Mouse (Mus musculus): ENCODE results near the gene Ubl7. TPM values are rescaled to one million over a fixed set of nuclear protein-coding genes. Genes with fewer than 3 reads are reported as not detected.
A peak's percentile ranks its signal among the peaks of the same experiment; 100 is the strongest.

Ubl7 gene
- total and polyA plus RNA-seq, 2 experiments from 2014 or later, result 116 to 152 TPM

DNA sequence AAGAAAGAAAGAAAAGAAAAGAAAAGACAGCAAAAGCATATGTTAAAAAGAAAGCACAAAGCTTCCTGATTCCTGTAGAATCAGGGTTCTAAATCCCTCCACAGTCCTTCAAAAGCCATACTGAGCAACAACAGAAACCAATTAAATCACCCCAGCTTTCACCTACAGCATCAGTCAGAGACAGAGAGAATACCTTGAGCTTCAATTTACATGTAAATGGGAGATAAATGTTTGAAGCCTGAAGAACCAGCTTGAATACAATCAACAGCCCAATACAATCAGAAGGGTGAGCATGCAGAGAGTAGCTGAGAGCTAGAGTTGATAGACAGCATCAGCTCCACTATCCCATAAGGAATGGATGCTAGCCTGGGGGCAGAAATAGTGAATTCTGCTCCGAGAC, 27.4 kb upstream of the Ubl7 start:
- no peak overlapping the region for H3K9ac ChIP-seq (replicated peaks; ENCODE audit: low read length)
- H3K36me3 ChIP-seq (ENCODE audit: insufficient read depth, low read length), result no peaks in the 10 kb centered on the region
- no peaks in the 10 kb centered on the region for H3K4me1 ChIP-seq (ENCODE audit: insufficient read depth, low read length)
- TF ChIP-seq CTCF (IDR thresholded peaks at IDR 0.05; ENCODE audit: low read depth), result no peak
- H3K27ac ChIP-seq, result no peak overlapping the region
- no peaks in the 10 kb centered on the region for H3K27me3 ChIP-seq (ENCODE audit: insufficient read depth, low read length)
- H3K9me3 ChIP-seq (ENCODE audit: low read length), result no peaks in the 10 kb centered on the region
- H3K4me3 ChIP-seq (ENCODE audit: low read length), result no peak overlapping the region
- DNase-seq (ENCODE audit: low spot score) (no peak), ATAC-seq (no peak)
- 63% methylated on average over 1 of the region's 1 CpGs for WGBS
- H3K4me2 ChIP-seq (ENCODE audit: low read depth, low read length), result no peak overlapping the region

DNA sequence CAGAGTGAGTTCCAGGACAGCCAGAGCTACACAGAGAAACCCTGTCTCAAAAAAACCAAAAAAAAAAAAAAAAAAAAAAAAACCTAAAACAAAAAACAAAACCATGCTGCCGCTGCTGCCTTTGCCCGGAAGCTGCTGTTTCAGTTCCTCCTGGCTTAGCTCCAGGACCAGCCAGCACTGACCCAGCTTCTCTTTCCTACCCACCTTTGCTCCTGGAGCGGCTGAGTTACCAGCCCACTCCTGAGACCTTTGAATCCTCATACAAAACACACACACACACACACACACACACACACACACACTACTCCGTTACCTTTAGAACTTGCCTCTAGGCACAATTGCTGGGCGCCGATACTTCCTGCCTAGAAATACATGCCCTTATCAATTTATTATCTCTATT, 22.7 kb upstream of the Ubl7 start:
- WGBS, result 72% methylated on average over 6 of the region's 6 CpGs
- no peaks in the 10 kb centered on the region for H3K4me1 ChIP-seq (ENCODE audit: insufficient read depth, low read length)
- H3K4me3 ChIP-seq (ENCODE audit: low read length), result no peak overlapping the region

DNA sequence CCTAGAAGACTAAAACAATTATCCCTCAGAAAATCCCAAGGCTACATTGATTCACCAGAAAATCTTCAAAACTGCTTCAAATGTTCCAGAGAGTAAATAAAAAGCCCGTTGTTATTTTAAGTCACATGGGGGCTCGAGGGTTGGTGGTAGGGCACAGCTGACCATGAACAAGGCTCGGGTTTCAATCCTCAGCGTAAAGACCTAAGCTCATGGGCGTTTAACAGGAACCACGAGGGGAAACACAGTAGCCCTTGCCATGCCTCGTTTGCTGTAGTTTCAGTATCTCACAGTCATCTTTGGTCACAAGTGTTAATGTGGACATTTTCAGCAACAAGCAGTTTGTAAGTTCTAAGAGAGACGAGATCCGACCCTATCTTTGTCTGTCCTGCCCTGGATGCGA, 10.3 kb upstream of the Ubl7 start:
- no peak overlapping the region; the same call in 1 of the 2 replicates for H3K27ac ChIP-seq

More for the DNA sequence above, 22.7 kb upstream of the Ubl7 start:
- ATAC-seq (no peak), DNase-seq (ENCODE audit: low spot score) (no peak)
- Histone ChIP-seq H3K9me3 (ENCODE audit: low read length) (no peaks in the 10 kb centered on the region), H3K27me3 (ENCODE audit: insufficient read depth, low read length) (no peaks in the 10 kb centered on the region), H3K9ac (replicated peaks; ENCODE audit: low read length) (no peak overlapping the region), H3K36me3 (ENCODE audit: insufficient read depth, low read length) (no peaks in the 10 kb centered on the region), H3K27ac (no peak overlapping the region), H3K4me2 (ENCODE audit: low read depth, low read length) (no peak overlapping the region)
- no peak for TF ChIP-seq CTCF (IDR thresholded peaks at IDR 0.05; ENCODE audit: low read depth)

DNA sequence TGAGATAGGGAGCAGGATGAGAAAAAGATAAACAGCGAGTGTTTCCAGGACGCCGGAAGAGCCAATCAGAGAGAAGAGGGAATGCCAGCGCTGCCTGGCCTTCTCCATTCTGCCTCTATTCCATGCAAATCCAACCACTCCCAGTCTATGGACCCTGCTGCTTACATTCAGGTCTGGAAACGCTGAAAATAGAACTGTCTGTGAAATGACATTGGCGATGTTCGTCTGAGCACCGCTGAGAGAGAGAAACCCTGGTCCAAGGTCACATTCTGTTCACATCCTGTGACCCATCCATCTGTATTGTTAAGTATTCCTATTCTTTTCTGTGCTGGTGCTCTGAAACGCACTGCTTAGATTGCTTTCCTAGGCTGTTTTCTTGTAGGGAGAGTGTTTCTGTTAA, 9.6 kb upstream of the Ubl7 start:
- peak; percentile 79 for ATAC-seq

More for the DNA sequence above, 10.3 kb upstream of the Ubl7 start:
- DNase-seq (ENCODE audit: low spot score) (no peak), ATAC-seq (no peak)
- Histone ChIP-seq H3K36me3 (ENCODE audit: insufficient read depth, low read length) (no peaks in the 10 kb centered on the region), H3K4me2 (ENCODE audit: low read depth, low read length) (no peak overlapping the region), H3K27me3 (ENCODE audit: insufficient read depth, low read length) (no peaks in the 10 kb centered on the region), H3K9ac (replicated peaks; ENCODE audit: low read length) (no peak overlapping the region), H3K4me3 (ENCODE audit: low read length) (no peak overlapping the region), H3K9me3 (ENCODE audit: low read length) (no peaks in the 10 kb centered on the region), H3K4me1 (ENCODE audit: insufficient read depth, low read length) (0 out of 2 replicates have a peak, but pooled peaks cover 6% of the 10 kb centered on the region)
- no peak for TF ChIP-seq CTCF (IDR thresholded peaks at IDR 0.05; ENCODE audit: low read depth)
- WGBS, result 48% methylated on average over 10 of the region's 10 CpGs

DNA sequence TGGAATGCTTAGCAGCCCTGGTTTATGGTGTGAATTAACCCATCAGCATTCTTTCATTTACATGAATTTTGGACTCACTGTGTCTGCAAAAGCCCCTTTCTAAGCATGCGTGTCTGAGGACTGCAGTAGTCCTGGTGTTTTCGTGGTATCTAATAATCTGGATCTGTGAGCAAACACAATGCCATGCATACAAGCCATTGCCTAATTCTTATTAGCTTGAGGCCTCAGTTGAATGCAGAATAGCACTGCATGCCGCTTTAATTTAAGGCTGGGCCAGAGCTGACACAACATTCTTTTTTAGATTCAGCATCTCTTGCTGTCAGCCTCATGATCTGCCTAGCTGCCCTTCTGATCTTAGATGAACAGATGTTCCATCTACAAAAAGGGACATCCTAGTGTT, 9.2 kb upstream of the Ubl7 start:
- no peak for TF ChIP-seq CTCF (IDR thresholded peaks at IDR 0.05; ENCODE audit: low read depth)
- 11% methylated on average over 3 of the region's 3 CpGs for WGBS
- Histone ChIP-seq H3K4me1 (ENCODE audit: insufficient read depth, low read length) (0 out of 2 replicates have a peak, but pooled peaks cover 6% of the 10 kb centered on the region), H3K36me3 (ENCODE audit: insufficient read depth, low read length) (no peaks in the 10 kb centered on the region), H3K9me3 (ENCODE audit: low read length) (no peaks in the 10 kb centered on the region), H3K4me3 (ENCODE audit: low read length) (no peak overlapping the region), H3K9ac (replicated peaks; ENCODE audit: low read length) (0 out of 2 replicates have a peak overlapping the region, but pooled peaks have one; percentile 4), H3K27me3 (ENCODE audit: insufficient read depth, low read length) (no peaks in the 10 kb centered on the region), H3K27ac (peak overlapping the region; percentile 71), H3K4me2 (ENCODE audit: low read depth, low read length) (0 out of 2 replicates have a peak overlapping the region, but pooled peaks have one; percentile 0)
- DNase-seq (ENCODE audit: low spot score) (peak; percentile 41), ATAC-seq (peak; percentile 49)

More for the DNA sequence above, 9.6 kb upstream of the Ubl7 start:
- Histone ChIP-seq H3K27me3 (ENCODE audit: insufficient read depth, low read length) (no peaks in the 10 kb centered on the region), H3K9ac (replicated peaks; ENCODE audit: low read length) (0 out of 2 replicates have a peak overlapping the region, but pooled peaks have one; percentile 4), H3K4me3 (ENCODE audit: low read length) (no peak overlapping the region), H3K36me3 (ENCODE audit: insufficient read depth, low read length) (no peaks in the 10 kb centered on the region), H3K4me1 (ENCODE audit: insufficient read depth, low read length) (0 out of 2 replicates have a peak, but pooled peaks cover 6% of the 10 kb centered on the region), H3K27ac (peak overlapping the region; percentile 71), H3K9me3 (ENCODE audit: low read length) (no peaks in the 10 kb centered on the region), H3K4me2 (ENCODE audit: low read depth, low read length) (0 out of 2 replicates have a peak overlapping the region, but pooled peaks have one; percentile 0)
- DNase-seq (ENCODE audit: low spot score), result peak; percentile 25
- WGBS, result 11% methylated on average over 9 of the region's 9 CpGs
- TF ChIP-seq CTCF (IDR thresholded peaks at IDR 0.05; ENCODE audit: low read depth), result no peak

DNA sequence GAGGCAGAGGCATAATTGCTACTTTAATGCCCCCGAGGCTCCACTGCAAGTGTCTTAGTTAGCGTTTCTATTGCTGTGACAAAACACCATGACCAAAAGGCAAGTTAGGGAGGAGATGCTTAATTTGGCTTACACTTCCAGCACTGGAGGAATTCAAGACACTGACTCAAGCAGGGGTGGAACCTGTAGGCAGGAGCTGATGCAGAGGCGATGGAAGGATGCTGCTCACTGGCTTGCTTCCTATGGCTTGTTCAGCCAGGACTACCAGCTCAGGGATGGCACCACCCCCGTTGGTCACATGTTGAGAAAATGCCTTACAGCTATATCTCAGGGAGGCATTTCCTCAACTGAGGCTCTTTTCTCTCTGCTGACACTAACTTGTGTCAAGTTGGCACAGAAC, 8.6 kb upstream of the Ubl7 start:
- no peaks in the 10 kb centered on the region for H3K9me3 ChIP-seq (ENCODE audit: low read length)
- ATAC-seq, result peak; percentile 43; the same call in 1 of the 2 replicates
- H3K27ac ChIP-seq, result peak overlapping the region; percentile 71
- peak; percentile 27 for DNase-seq (ENCODE audit: low spot score)
- H3K9ac ChIP-seq (replicated peaks; ENCODE audit: low read length), result no peak overlapping the region
- H3K4me3 ChIP-seq (ENCODE audit: low read length), result no peak overlapping the region
- H3K4me1 ChIP-seq (ENCODE audit: insufficient read depth, low read length), result 0 out of 2 replicates have a peak, but pooled peaks cover 6% of the 10 kb centered on the region
- no peak overlapping the region for H3K4me2 ChIP-seq (ENCODE audit: low read depth, low read length)
- 47% methylated on average over 4 of the region's 4 CpGs for WGBS
- H3K27me3 ChIP-seq (ENCODE audit: insufficient read depth, low read length), result no peaks in the 10 kb centered on the region
- no peak for TF ChIP-seq CTCF (IDR thresholded peaks at IDR 0.05; ENCODE audit: low read depth)
- H3K36me3 ChIP-seq (ENCODE audit: insufficient read depth, low read length), result no peaks in the 10 kb centered on the region

DNA sequence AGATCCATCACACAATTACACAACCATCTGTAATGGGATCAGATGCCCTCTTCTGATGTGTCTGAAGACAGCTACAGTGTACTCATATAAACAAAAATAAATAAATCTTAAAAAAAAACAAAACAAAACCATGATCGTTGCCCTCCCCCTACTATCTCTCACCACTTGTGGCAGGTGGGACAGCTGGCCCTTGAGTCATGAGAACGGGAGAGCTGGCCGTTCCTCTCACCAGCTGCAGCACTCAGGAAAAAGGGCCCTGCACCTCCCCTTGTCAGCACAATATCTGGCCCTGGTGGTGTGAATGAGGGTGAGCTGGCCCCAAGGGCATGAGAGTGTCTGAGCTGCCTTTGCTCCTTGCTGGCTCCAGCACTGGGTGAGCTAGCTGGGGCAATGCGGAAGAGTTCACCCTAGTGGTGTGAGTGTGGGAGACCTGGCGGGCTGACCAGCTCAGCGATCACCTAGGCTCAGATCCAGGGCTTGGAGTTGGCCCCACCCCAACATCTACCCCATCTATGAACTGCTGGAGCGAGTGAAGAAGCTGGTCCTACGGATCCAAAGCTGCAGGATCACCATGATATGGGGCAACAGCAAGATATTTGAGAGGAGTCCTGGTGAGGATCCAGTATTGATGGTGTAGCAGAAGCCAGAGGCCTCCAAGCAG, 7.1 kb upstream of the Ubl7 start:
- no peak for ATAC-seq
- no peak for DNase-seq (ENCODE audit: low spot score)
- TF ChIP-seq CTCF (IDR thresholded peaks at IDR 0.05; ENCODE audit: low read depth), result no peak
- no peaks in the 10 kb centered on the region for H3K9me3 ChIP-seq (ENCODE audit: low read length)
- 0 out of 2 replicates have a peak, but pooled peaks cover 6% of the 10 kb centered on the region for H3K4me1 ChIP-seq (ENCODE audit: insufficient read depth, low read length)
- H3K27me3 ChIP-seq (ENCODE audit: insufficient read depth, low read length), result no peaks in the 10 kb centered on the region
- H3K4me3 ChIP-seq (ENCODE audit: low read length), result no peak overlapping the region
- no peak overlapping the region for H3K4me2 ChIP-seq (ENCODE audit: low read depth, low read length)
- H3K9ac ChIP-seq (replicated peaks; ENCODE audit: low read length), result no peak overlapping the region
- H3K36me3 ChIP-seq (ENCODE audit: insufficient read depth, low read length), result no peaks in the 10 kb centered on the region
- H3K27ac ChIP-seq, result no peak overlapping the region
- WGBS, result 64% methylated on average over 8 of the region's 8 CpGs
